Mouse (Mus musculus): ENCODE data around the gene Plxnc1. TPM values are rescaled to one million over a fixed set of nuclear protein-coding genes. Genes with fewer than 3 reads are reported as not detected.
A peak's percentile ranks its signal among the peaks of the same experiment; 100 is the strongest.

Plxnc1 gene
- total RNA-seq, 2 experiments from 2014 or later = 5.6 to 7.3 TPM

- DNase-seq = no peak
Observed at GRCm38 (mm10) chr10:94818781-94819665, 125.6 kb downstream of the Plxnc1 start.

GRCm38 (mm10) chr10:94818127-94818526 is 126.5 kb downstream of the Plxnc1 start:
- no peak for DNase-seq

- DNase-seq = no peak
Observed at GRCm38 (mm10) chr10:94811907-94812851, 132.5 kb downstream of the Plxnc1 start.

- DNase-seq = no peak
Observed at GRCm38 (mm10) chr10:94809946-94810472, 134.6 kb downstream of the Plxnc1 start.

- no peak for DNase-seq
Observed at GRCm38 (mm10) chr10:94808275-94808674, 136.4 kb downstream of the Plxnc1 start.

- no peak for DNase-seq
Observed at GRCm38 (mm10) chr10:94807323-94807722, 137.3 kb downstream of the Plxnc1 start.

GRCm38 (mm10) chr10:94804909-94805220 is 139.8 kb downstream of the Plxnc1 start:
- DNase-seq = no peak

- no peak for DNase-seq
Observed at GRCm38 (mm10) chr10:94804029-94804908, 140.4 kb downstream of the Plxnc1 start.

GRCm38 (mm10) chr10:94800677-94801354 is 143.8 kb downstream of the Plxnc1 start:
- DNase-seq = no peak

GRCm38 (mm10) chr10:94799485-94800239 is 145.0 kb downstream of the Plxnc1 start:
- DNase-seq = no peak

- no peak for DNase-seq
Observed at GRCm38 (mm10) chr10:94798128-94798527, 146.5 kb downstream of the Plxnc1 start.

GRCm38 (mm10) chr10:94794666-94795244 is 149.9 kb downstream of the Plxnc1 start:
- no peak for DNase-seq

- DNase-seq = no peak
Observed at GRCm38 (mm10) chr10:94793914-94794313, 150.7 kb downstream of the Plxnc1 start.

- peak; percentile 72 for DNase-seq
Observed at GRCm38 (mm10) chr10:94789205-94789604, 155.4 kb downstream of the Plxnc1 start.

- DNase-seq = no peak
Observed at GRCm38 (mm10) chr10:94780618-94781262, 163.9 kb downstream of the Plxnc1 start.

GRCm38 (mm10) chr10:94779319-94779718 is 165.3 kb downstream of the Plxnc1 start:
- DNase-seq = no peak

GRCm38 (mm10) chr10:94777576-94777975 is 167.1 kb downstream of the Plxnc1 start:
- no peak for DNase-seq

- no peak for DNase-seq
Observed at GRCm38 (mm10) chr10:94771496-94771895, 173.1 kb downstream of the Plxnc1 start.

- DNase-seq = no peak
Observed at GRCm38 (mm10) chr10:94747011-94747410, 197.6 kb downstream of the Plxnc1 start.

All from adrenal gland, postnatal 10 days (tissue).